Mouse (Mus musculus) midbrain, postnatal 0 days (tissue): ENCODE results near the gene Agfg2. TPM values are rescaled to one million over a fixed set of nuclear protein-coding genes. Genes with fewer than 3 reads are reported as not detected.

Source experiments
- ATAC-seq: fragments of 200-750 bp; cut with Nextera tagmentation; 2 replicates; pipeline ENCODE4 v1.8.0; 2017; ENCODE audit warnings: moderate number of reproducible peaks, mild to moderate bottlenecking, moderate TSS enrichment, moderate library complexity; ENCODE audit not compliant: low FRiP score
- DNase-seq: peaks from one replicate; pipeline ENCODE4 v3.0.0-alpha.2; 2015; ENCODE audit warnings: low spot score
- H3K27ac ChIP-seq: fragments of 300-500 bp; sonication (generic); 2 replicates; pipeline ENCODE4 v1.5.1; 2014; ENCODE audit warnings: low read depth, mild to moderate bottlenecking, low read length, mixed read lengths
- H3K27me3 ChIP-seq: fragments of 300-500 bp; sonication (generic); 2 replicates; pipeline ENCODE4 v1.6.1; 2014; ENCODE audit warnings: low read length, control low read depth, mixed read lengths; ENCODE audit not compliant: insufficient read depth
- H3K36me3 ChIP-seq: fragments of 300-500 bp; sonication (generic); 2 replicates; pipeline ENCODE4 v1.6.1; 2014; ENCODE audit warnings: low read length, control low read depth, mixed read lengths; ENCODE audit not compliant: insufficient read depth
- H3K4me1 ChIP-seq: fragments of 300-500 bp; sonication (generic); 2 replicates; pipeline ENCODE4 v1.6.1; 2014; ENCODE audit warnings: mild to moderate bottlenecking, control low read depth, antibody characterized with exemption, low read length, mixed read lengths; ENCODE audit not compliant: insufficient read depth
- H3K4me2 ChIP-seq: fragments of 300-500 bp; sonication (generic); 2 replicates; pipeline ENCODE4 v1.6.1; 2014; ENCODE audit warnings: low read depth, mild to moderate bottlenecking, low read length, mixed read lengths; ENCODE audit not compliant: poor library complexity, severe bottlenecking
- H3K4me3 ChIP-seq: fragments of 300-500 bp; sonication (generic); 2 replicates; pipeline ENCODE4 v1.5.1; 2014; ENCODE audit warnings: low read depth, mild to moderate bottlenecking, low read length, moderate library complexity
- H3K9ac ChIP-seq: fragments of 300-500 bp; sonication (generic); replicated peaks from 2 replicates; pipeline ENCODE4 v1.6.1; 2014; ENCODE audit warnings: mild to moderate bottlenecking, low read length, moderate library complexity, mixed read lengths; ENCODE audit not compliant: poor library complexity, severe bottlenecking
- H3K9me3 ChIP-seq: fragments of 300-500 bp; sonication (generic); 2 replicates; pipeline ENCODE4 v1.6.1; 2016; ENCODE audit warnings: low read length, control low read depth
- CTCF ChIP-seq: IDR thresholded peaks from 2 replicates; pipeline ENCODE4 v1.5.1; 2016; ENCODE audit warnings: antibody characterized with exemption, mild to moderate bottlenecking
- WGBS: fragments of 180-500 bp; shearing (Covaris S2); extraction: QIAGEN DNeasy Blood & Tissue Kit; methylation state at CpG from one replicate; pipeline ENCODE4 v1.1.7; 2014; 5-methylcytosine and 5-hydroxymethylcytosine counted together
- polyA plus RNA-seq: library from polyadenylated mRNA; unstranded; fragments of >200 nt; fragmentation: Nextera tagmentation; extraction: Ambion mirVana; gene quantifications from 2 replicates; pipeline ENCODE4 v1.2.1, GENCODE M21; 2015
- total RNA-seq: library from RNA; depleted of rRNA; stranded (reverse); fragments of >200 nt; gene quantifications from 2 replicates; pipeline ENCODE4 v1.2.3, GENCODE M21; 2014

Agfg2 gene
- total and polyA plus RNA-seq, 2 experiments from 2014 or later, result 15.5 to 28.1 TPM

- H3K27ac ChIP-seq, result no peak overlapping the region
- no peak overlapping the region for H3K4me3 ChIP-seq
- peaks cover 5% of the 10 kb centered on the region; the same call in 1 of the 2 replicates for H3K4me1 ChIP-seq
- DNase-seq (no peak), ATAC-seq (no peak)
- 79% methylated on average over 3 of the region's 3 CpGs for WGBS
- no peak for TF ChIP-seq CTCF
- peaks cover 3% of the 10 kb centered on the region; the same call in 1 of the 2 replicates for H3K36me3 ChIP-seq
- no peak overlapping the region for H3K9ac ChIP-seq
- no peaks in the 10 kb centered on the region for H3K27me3 ChIP-seq
- no peak overlapping the region for H3K4me2 ChIP-seq
- no peaks in the 10 kb centered on the region for H3K9me3 ChIP-seq
Observed at GRCm38 (mm10) chr5:137678736-137679135, 5.8 kb downstream of the Agfg2 start.

GRCm38 (mm10) chr5:137677859-137678258 lies 6.7 kb downstream of the Agfg2 start:
- Histone ChIP-seq H3K4me3 (no peak overlapping the region), H3K9ac (no peak overlapping the region)
- ATAC-seq, result no peak

GRCm38 (mm10) chr5:137674786-137675185 lies 9.7 kb downstream of the Agfg2 start:
- ATAC-seq, result no peak
- Histone ChIP-seq H3K27me3 (no peaks in the 10 kb centered on the region), H3K9ac (no peak overlapping the region), H3K4me3 (no peak overlapping the region), H3K27ac (no peak overlapping the region), H3K4me2 (no peak overlapping the region), H3K4me1 (0 out of 2 replicates have a peak, but pooled peaks cover 2% of the 10 kb centered on the region), H3K36me3 (peaks cover 3% of the 10 kb centered on the region; the same call in 1 of the 2 replicates), H3K9me3 (no peaks in the 10 kb centered on the region)
- DNase-seq, result no peak
- no peak for TF ChIP-seq CTCF
- 98% methylated on average over 8 of the region's 8 CpGs for WGBS

More at GRCm38 (mm10) chr5:137677859-137678258, 6.7 kb downstream of the Agfg2 start:
- H3K4me1 ChIP-seq, result 0 out of 2 replicates have a peak, but pooled peaks cover under 1% of the 10 kb centered on the region
- H3K27ac ChIP-seq, result no peak overlapping the region
- no peak for DNase-seq
- H3K4me2 ChIP-seq, result no peak overlapping the region
- H3K9me3 ChIP-seq, result no peaks in the 10 kb centered on the region
- no peaks in the 10 kb centered on the region for H3K27me3 ChIP-seq
- no peak for TF ChIP-seq CTCF
- peaks cover 3% of the 10 kb centered on the region; the same call in 1 of the 2 replicates for H3K36me3 ChIP-seq
- WGBS, result 94% methylated on average over 8 of the region's 8 CpGs

GRCm38 (mm10) chr5:137673015-137673414 lies 11.5 kb downstream of the Agfg2 start:
- ATAC-seq (no peak), DNase-seq (no peak)
- Histone ChIP-seq H3K4me2 (no peak overlapping the region), H3K27ac (no peak overlapping the region), H3K27me3 (no peaks in the 10 kb centered on the region), H3K4me1 (0 out of 2 replicates have a peak, but pooled peaks cover 2% of the 10 kb centered on the region), H3K4me3 (no peak overlapping the region), H3K9ac (no peak overlapping the region), H3K36me3 (peaks cover 3% of the 10 kb centered on the region; the same call in 1 of the 2 replicates), H3K9me3 (no peaks in the 10 kb centered on the region)
- 93% methylated on average over 6 of the region's 6 CpGs for whole genome bisulfite sequencing
- TF ChIP-seq CTCF, result no peak

GRCm38 (mm10) chr5:137672361-137672760 lies 12.2 kb downstream of the Agfg2 start:
- no peak overlapping the region for H3K27ac ChIP-seq
- no peak for ATAC-seq

GRCm38 (mm10) chr5:137671443-137672240 lies 12.9 kb downstream of the Agfg2 start:
- H3K9ac ChIP-seq, result no peak overlapping the region
- no peak for TF ChIP-seq CTCF
- peaks cover 5% of the 10 kb centered on the region for H3K36me3 ChIP-seq
- DNase-seq, result no peak
- no peak for ATAC-seq
- WGBS, result 46% methylated on average over 9 of the region's 9 CpGs
- H3K4me1 ChIP-seq, result 0 out of 2 replicates have a peak, but pooled peaks cover 2% of the 10 kb centered on the region
- no peaks in the 10 kb centered on the region for H3K9me3 ChIP-seq
- no peaks in the 10 kb centered on the region for H3K27me3 ChIP-seq
- no peak overlapping the region for H3K27ac ChIP-seq
- H3K4me2 ChIP-seq, result no peak overlapping the region
- H3K4me3 ChIP-seq, result no peak overlapping the region

More at GRCm38 (mm10) chr5:137672361-137672760, 12.2 kb downstream of the Agfg2 start:
- no peak overlapping the region for H3K4me2 ChIP-seq
- no peaks in the 10 kb centered on the region for H3K9me3 ChIP-seq
- H3K9ac ChIP-seq, result no peak overlapping the region
- DNase-seq, result no peak
- TF ChIP-seq CTCF, result no peak
- 87% methylated on average over 5 of the region's 5 CpGs for WGBS
- 0 out of 2 replicates have a peak, but pooled peaks cover 2% of the 10 kb centered on the region for H3K4me1 ChIP-seq
- no peaks in the 10 kb centered on the region for H3K27me3 ChIP-seq
- peaks cover 3% of the 10 kb centered on the region for H3K36me3 ChIP-seq
- H3K4me3 ChIP-seq, result no peak overlapping the region
